Mouse (Mus musculus) left cerebral cortex, postnatal 25 days (tissue): ENCODE measurements around the gene Tbcel. TPM values are rescaled to one million over a fixed set of nuclear protein-coding genes. Genes with fewer than 3 reads are reported as not detected.

ENCODE experiments used
- DNase-seq, 2 experiments: peaks; one replicate each; pipeline ENCODE4 v3.0.0; 2022; ENCODE audit warnings: low spot score in 2 of 2, mixed read lengths in 1 of 2
- intact Hi-C: fragments of 180-260 bp; cut with DNase I; formaldehyde crosslinking; loops from one replicate; pipeline ENCODE4 v1.15.1; 2025
- microRNA-seq, 2 experiments: library from miRNA; unstranded; fragments of <30 nt; microRNA quantifications; one replicate each; pipeline ENCODE4 v1.2.0; 2022
- total RNA-seq, 2 experiments: library from RNA; stranded (reverse); gene quantifications; 2 replicates each; pipeline ENCODE4 v1.2.3; 2021

Tbcel gene
- total RNA-seq, 2 experiments from 2014 or later: 47.5 to 47.7 TPM

- DNase-seq: no peak
- intact Hi-C loops: loop anchor here (10.0 kb wide), 1 partner anchor 405 kb away; no protein-coding TSS in a partner anchor
These were observed 107.8 kb downstream of the Tbcel start, which contains the start of gene Tecta for GRCm38 (mm10) chr9:42399829-42400228. TSS of gene Tecta (minus strand) at chr9:42399929.

- intact Hi-C loops: loop anchor here (10.0 kb wide), 1 partner anchor 409 kb away; no protein-coding TSS in a partner anchor
- DNase-seq: no peak
These were observed 111.5 kb downstream of the Tbcel start for GRCm38 (mm10) chr9:42396141-42396540.

DNA sequence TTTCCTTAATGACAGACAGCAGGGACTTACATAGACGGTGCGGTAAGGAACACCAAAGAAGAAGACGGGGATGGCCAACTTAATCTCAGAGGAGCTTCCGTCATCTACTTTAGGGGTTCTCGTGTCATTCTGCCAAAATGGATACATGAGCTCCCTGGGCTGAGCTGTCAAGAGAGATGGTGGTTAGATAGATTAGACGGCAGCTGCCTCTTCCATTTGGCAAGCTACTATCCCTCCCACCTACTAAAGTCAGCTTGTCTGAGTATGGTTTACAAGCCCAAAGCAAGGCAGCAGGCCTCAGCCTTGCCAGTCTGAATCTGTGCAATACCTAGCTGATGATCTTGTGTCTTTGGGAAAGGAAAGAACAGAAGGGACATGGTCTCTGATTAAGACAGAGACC, 112.7 kb downstream of the Tbcel start:
- DNase-seq: peak in 1 of 2 experiments; percentile 29

GRCm38 (mm10) chr9:42394321-42394720, 113.3 kb downstream of the Tbcel start:
- intact Hi-C loops: loop anchor here (5.0 to 10.0 kb wide), 2 partner anchors 410 to 568 kb away; no protein-coding TSS in a partner anchor
- peak in 1 of 2 experiments; percentile 67 for DNase-seq

More for the DNA sequence above, 112.7 kb downstream of the Tbcel start:
- intact Hi-C loops: loop anchor here (5.0 to 10.0 kb wide), 2 partner anchors 410 to 567 kb away; no protein-coding TSS in a partner anchor

DNA sequence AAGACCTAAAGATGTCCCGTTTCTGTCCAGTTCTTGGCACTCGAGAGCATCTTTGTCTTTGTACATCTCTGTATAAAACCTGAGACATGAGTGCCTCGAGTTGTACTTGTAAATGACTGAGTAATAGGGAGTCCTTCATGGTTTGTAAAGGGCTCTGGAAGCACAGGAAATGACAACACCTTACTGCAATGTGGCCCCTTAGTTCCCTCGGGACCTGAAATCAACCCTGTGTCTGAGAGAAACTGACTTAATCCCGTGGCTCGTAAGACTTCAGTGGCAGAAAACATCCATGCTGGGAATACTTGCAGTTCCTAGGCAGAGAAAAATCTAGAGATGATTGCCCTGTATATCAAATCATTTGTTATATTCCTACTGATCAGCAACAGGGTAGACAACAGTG, 114.7 kb downstream of the Tbcel start:
- DNase-seq: no peak
- intact Hi-C loops: loop anchor here (5.0 to 10.0 kb wide), 2 partner anchors 412 to 569 kb away; no protein-coding TSS in a partner anchor

DNA sequence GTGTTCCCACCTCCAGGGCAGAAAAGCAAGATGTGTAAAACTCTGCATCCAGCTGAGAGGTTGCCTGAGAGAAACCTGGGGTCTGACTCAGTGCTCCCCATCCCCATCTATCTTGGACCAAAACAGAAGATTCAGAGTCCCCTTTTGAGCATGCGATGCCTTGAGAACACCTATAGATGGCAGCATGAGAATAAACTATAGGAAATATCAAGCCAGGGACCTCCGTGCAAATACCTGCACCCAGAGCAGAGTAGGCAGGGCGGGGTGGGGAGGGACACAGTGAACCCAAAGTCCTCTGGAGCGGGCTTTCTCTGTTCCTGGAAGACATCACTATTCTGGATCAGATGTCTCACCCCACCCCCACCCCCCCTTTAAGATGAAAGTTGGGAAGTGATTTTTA, 119.1 kb downstream of the Tbcel start:
- DNase-seq: peak in 1 of 2 experiments; percentile 42
- intact Hi-C loops: loop anchor here (2.0 to 5.0 kb wide), 3 partner anchors 61 to 556 kb away; partner anchors contain the start of gene Grik4

- peak in 1 of 2 experiments; percentile 24 for DNase-seq
- intact Hi-C loops: loop anchor here (5.0 kb wide), 2 partner anchors 60 to 160 kb away; no protein-coding TSS in a partner anchor
These were observed 120.6 kb downstream of the Tbcel start for GRCm38 (mm10) chr9:42387038-42387437.

DNA sequence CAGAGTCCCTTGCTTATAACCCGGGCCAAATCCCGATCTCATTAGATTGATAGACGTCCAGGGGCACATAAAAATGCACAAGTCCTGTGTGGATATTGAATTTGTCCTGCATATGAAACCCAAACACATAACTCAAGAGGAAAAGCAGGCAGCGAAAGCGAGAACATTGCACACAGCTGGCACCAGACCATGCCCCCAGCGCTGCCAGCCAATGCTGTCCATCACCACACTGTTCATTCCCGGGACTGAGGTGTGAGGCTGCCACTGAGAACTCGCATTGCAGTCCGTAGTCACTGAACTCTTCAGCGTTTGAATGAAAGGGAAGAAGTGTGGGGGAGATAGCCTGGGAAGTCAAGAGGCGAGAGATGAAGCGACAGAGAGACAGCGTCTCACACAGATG, 122.0 kb downstream of the Tbcel start:
- intact Hi-C loops: loop anchor here (5.0 kb wide), 2 partner anchors 58 to 162 kb away; no protein-coding TSS in a partner anchor
- no peak for DNase-seq

- DNase-seq: no peak
- intact Hi-C loops: no loop called here
These were observed 124.8 kb downstream of the Tbcel start for GRCm38 (mm10) chr9:42382628-42383347.

- peak; percentile 12 to 57 for DNase-seq
- intact Hi-C loops: no loop called here
These were observed 125.5 kb downstream of the Tbcel start for GRCm38 (mm10) chr9:42382063-42382462.

- intact Hi-C loops: no loop called here
- DNase-seq: no peak
These were observed 129.5 kb downstream of the Tbcel start for GRCm38 (mm10) chr9:42378071-42378470.

DNA sequence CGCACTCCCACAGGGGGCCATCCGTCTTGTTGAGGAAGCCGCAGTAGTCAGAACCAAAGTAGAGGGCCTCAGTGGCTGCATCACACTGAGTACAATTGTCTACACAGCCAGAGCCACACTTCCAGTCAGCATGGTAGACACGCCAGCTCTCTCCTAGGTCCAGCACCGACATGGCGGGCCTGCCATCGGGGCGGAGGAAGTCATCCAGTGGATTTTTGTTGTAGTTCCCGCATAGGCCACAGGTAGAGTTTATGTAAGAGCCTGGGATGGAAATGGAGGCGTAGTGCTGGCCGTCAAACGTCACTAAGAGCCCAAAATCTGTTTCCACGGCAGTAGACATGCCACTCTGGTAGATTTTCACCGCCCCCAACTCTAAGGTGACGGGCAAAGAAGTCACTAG, 130.0 kb downstream of the Tbcel start:
- intact Hi-C loops: no loop called here
- no peak for DNase-seq

DNA sequence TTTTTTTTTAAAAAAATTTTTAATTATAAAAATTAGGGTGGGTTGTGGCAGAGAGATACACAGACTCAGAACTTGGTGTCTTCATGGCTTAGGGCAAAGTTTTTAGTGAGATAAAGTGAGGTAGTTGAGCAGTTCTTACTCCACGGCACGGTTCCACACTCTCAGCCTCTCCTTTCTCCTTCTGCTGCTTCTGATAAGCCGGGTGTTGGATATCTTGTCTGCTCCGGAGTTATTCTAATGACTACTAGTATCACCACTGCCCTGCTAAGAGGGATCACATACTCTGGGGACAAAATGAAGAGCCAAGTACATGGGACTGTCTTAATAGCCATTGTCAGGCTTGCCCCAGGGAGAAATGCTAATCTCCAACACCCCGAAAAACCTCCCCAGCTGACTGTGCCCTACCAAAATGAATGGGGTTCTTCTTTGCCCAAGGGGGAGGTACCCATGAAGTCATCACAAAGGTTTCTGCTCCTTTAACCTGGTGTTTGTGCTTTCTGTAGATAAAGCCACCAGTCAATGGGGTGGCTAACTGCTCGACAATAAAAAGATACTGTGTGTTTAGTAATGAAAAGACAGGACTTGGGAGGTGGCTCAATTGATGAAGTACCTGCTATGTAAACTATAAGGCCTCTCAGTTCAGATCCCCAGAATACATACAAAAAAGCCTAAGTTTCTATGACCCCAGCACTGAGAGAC, 135.8 kb downstream of the Tbcel start:
- intact Hi-C loops: no loop called here
- no peak for DNase-seq

Small RNAs within 50 kb of the gene (microRNA-seq; reads per million reads assigned to microRNA genes)
- gene Gm44311: 0 reads per million in 2 experiments

Other genes starting within 250 kb of the Tbcel start
- gene Sc5d, start 243.6 kb downstream of the Tbcel start, total RNA-seq: 10 to 100 TPM; 56.0 to 61.6 TPM
- gene Tecta, start 107.9 kb downstream of the Tbcel start, total RNA-seq: under 1 TPM; 0.09 to 0.21 TPM